Mouse (Mus musculus) limb, embryonic 11.5 days (tissue): ENCODE measurements around the gene Creg2. TPM values are rescaled to one million over a fixed set of nuclear protein-coding genes. Genes with fewer than 3 reads are reported as not detected.
"Not testable (repeated sequence)": the region's sequence is repeated elsewhere in the genome, so short reads cannot be mapped to it uniquely, and the experiment has no call there.

ENCODE experiments used
- ATAC-seq: fragments of 200-750 bp; cut with Nextera tagmentation; 2 replicates; pipeline ENCODE4 v1.8.0; 2017; ENCODE audit warnings: low read depth; ENCODE audit not compliant: insufficient number of reproducible peaks, low FRiP score, low TSS enrichment
- DNase-seq: peaks from one replicate; pipeline ENCODE4 v3.0.0-alpha.2; 2015; ENCODE audit warnings: low spot score
- H3K27ac ChIP-seq: fragments of 300-500 bp; sonication (generic); replicated peaks from 2 replicates; pipeline ENCODE4 v1.5.1; 2014; ENCODE audit warnings: low read depth, mild to moderate bottlenecking, low read length
- H3K27me3 ChIP-seq: fragments of 300-500 bp; sonication (generic); 2 replicates; pipeline ENCODE4 v1.6.1; 2014; ENCODE audit warnings: mild to moderate bottlenecking, low read length, mixed read lengths; ENCODE audit not compliant: control insufficient read depth, insufficient read depth
- H3K36me3 ChIP-seq: fragments of 300-500 bp; sonication (generic); 2 replicates; pipeline ENCODE4 v1.6.1; 2014; ENCODE audit warnings: mild to moderate bottlenecking, low read length, moderate library complexity, mixed read lengths; ENCODE audit not compliant: control insufficient read depth, insufficient read depth
- H3K4me1 ChIP-seq: fragments of 300-500 bp; sonication (generic); 2 replicates; pipeline ENCODE4 v1.6.1; 2014; ENCODE audit warnings: low read length, mixed read lengths; ENCODE audit not compliant: control insufficient read depth, insufficient read depth
- H3K4me2 ChIP-seq: fragments of 300-500 bp; sonication (generic); 2 replicates; pipeline ENCODE4 v1.6.1; 2014; ENCODE audit warnings: low read depth, mild to moderate bottlenecking, moderate library complexity; ENCODE audit not compliant: severe bottlenecking
- H3K4me3 ChIP-seq: fragments of 300-500 bp; sonication (generic); 2 replicates; pipeline ENCODE4 v1.5.1; 2014; ENCODE audit warnings: low read depth, low read length
- H3K9ac ChIP-seq: fragments of 300-500 bp; sonication (generic); 2 replicates; pipeline ENCODE4 v1.6.1; 2014; ENCODE audit warnings: mild to moderate bottlenecking, low read length
- H3K9me3 ChIP-seq: fragments of 300-500 bp; sonication (generic); 2 replicates; pipeline ENCODE4 v1.6.1; 2016; ENCODE audit warnings: low read length; ENCODE audit not compliant: control insufficient read depth
- WGBS: fragments of 180-500 bp; shearing (Covaris S2); extraction: QIAGEN DNeasy Blood & Tissue Kit; methylation state at CpG from one replicate; pipeline ENCODE4 v1.1.7; 2014; 5-methylcytosine and 5-hydroxymethylcytosine counted together
- polyA plus RNA-seq: library from polyadenylated mRNA; unstranded; fragments of >200 nt; fragmentation: Nextera tagmentation; extraction: Ambion mirVana; gene quantifications from 2 replicates; pipeline ENCODE4 v1.2.1, GENCODE M21; 2014

Creg2 gene
- polyA plus RNA-seq, 1 experiment from 2014 or later = not detected

- no peaks in the 10 kb centered on the region for H3K27me3 ChIP-seq
- ATAC-seq = no peak
Measured at GRCm38 (mm10) chr1:39664039-39664625, 12.9 kb upstream of the Creg2 start.

GRCm38 (mm10) chr1:39663050-39663449 is 11.8 kb upstream of the Creg2 start:
- Histone ChIP-seq H3K9ac (no peak overlapping the region), H3K4me2 (no peak overlapping the region), H3K4me3 (no peak overlapping the region), H3K27me3 (no peaks in the 10 kb centered on the region), H3K9me3 (no peaks in the 10 kb centered on the region), H3K36me3 (no peaks in the 10 kb centered on the region), H3K27ac (no peak overlapping the region), H3K4me1 (no peaks in the 10 kb centered on the region; the same call in 1 of the 2 replicates)
- no peak for DNase-seq
- WGBS = 88% methylated on average over 4 of the region's 4 CpGs
- no peak for ATAC-seq

More at GRCm38 (mm10) chr1:39664039-39664625, 12.9 kb upstream of the Creg2 start:
- Histone ChIP-seq H3K4me2 (no peak overlapping the region), H3K9ac (no peak overlapping the region), H3K36me3 (no peaks in the 10 kb centered on the region), H3K4me1 (no peaks in the 10 kb centered on the region; the same call in 1 of the 2 replicates), H3K27ac (no peak overlapping the region), H3K4me3 (no peak overlapping the region), H3K9me3 (no peaks in the 10 kb centered on the region)
- no peak for DNase-seq
- WGBS = 83% methylated on average over 7 of the region's 7 CpGs

- H3K27ac ChIP-seq = no peak overlapping the region
- no peak overlapping the region for H3K4me3 ChIP-seq
- H3K9ac ChIP-seq = no peak overlapping the region
- DNase-seq (no peak), ATAC-seq (no peak)
- WGBS = 75% methylated on average over 6 of the region's 6 CpGs
- H3K36me3 ChIP-seq = no peaks in the 10 kb centered on the region
- no peaks in the 10 kb centered on the region for H3K4me1 ChIP-seq
- H3K4me2 ChIP-seq = no peak overlapping the region
- no peaks in the 10 kb centered on the region for H3K9me3 ChIP-seq
- H3K27me3 ChIP-seq = peaks cover 2% of the 10 kb centered on the region
Measured at GRCm38 (mm10) chr1:39656976-39657529, 5.8 kb upstream of the Creg2 start.

GRCm38 (mm10) chr1:39654901-39655300 is 3.6 kb upstream of the Creg2 start:
- not testable (repeated sequence) for DNase-seq, H3K4me1 ChIP-seq, H3K9ac ChIP-seq, H3K9me3 ChIP-seq, H3K4me2 ChIP-seq, H3K27ac ChIP-seq, ATAC-seq, H3K4me3 ChIP-seq, H3K36me3 ChIP-seq
- peaks cover 19% of the 10 kb centered on the region for H3K27me3 ChIP-seq
- 90% methylated on average over 18 of the region's 18 CpGs for WGBS

- no peak for ATAC-seq
- DNase-seq = no peak
- H3K27me3 ChIP-seq = peaks cover 29% of the 10 kb centered on the region
- H3K4me3 ChIP-seq = no peak overlapping the region
- no peak overlapping the region for H3K9ac ChIP-seq
- WGBS = 84% methylated on average over 4 of the region's 4 CpGs
- H3K36me3 ChIP-seq = no peaks in the 10 kb centered on the region
- H3K27ac ChIP-seq = no peak overlapping the region
- H3K4me2 ChIP-seq = no peak overlapping the region
- H3K9me3 ChIP-seq = no peaks in the 10 kb centered on the region
- peaks cover 5% of the 10 kb centered on the region for H3K4me1 ChIP-seq
Measured at GRCm38 (mm10) chr1:39653028-39653427, 1.8 kb upstream of the Creg2 start.

GRCm38 (mm10) chr1:39650435-39651240 is 636 bp downstream of the Creg2 start:
- DNase-seq = peak; percentile 83
- Histone ChIP-seq H3K4me1 (peaks cover 5% of the 10 kb centered on the region), H3K9ac (peak overlapping the region; percentile 43), H3K4me3 (peak overlapping the region; percentile 41), H3K9me3 (no peaks in the 10 kb centered on the region), H3K27me3 (peaks cover 29% of the 10 kb centered on the region), H3K4me2 (peak overlapping the region; percentile 94), H3K36me3 (no peaks in the 10 kb centered on the region), H3K27ac (no peak overlapping the region)
- WGBS = 1% methylated on average over 73 of the region's 73 CpGs
- ATAC-seq = peak; percentile 68

- Histone ChIP-seq H3K27me3 (peaks cover 29% of the 10 kb centered on the region), H3K4me1 (peaks cover 5% of the 10 kb centered on the region), H3K9me3 (no peaks in the 10 kb centered on the region), H3K4me3 (peak overlapping the region; percentile 41), H3K9ac (peak overlapping the region; percentile 43; the same call in 1 of the 2 replicates), H3K36me3 (no peaks in the 10 kb centered on the region), H3K27ac (no peak overlapping the region), H3K4me2 (peak overlapping the region; percentile 94)
- WGBS = 21% methylated on average over 17 of the region's 17 CpGs
- DNase-seq (no peak), ATAC-seq (no peak)
Measured at GRCm38 (mm10) chr1:39649691-39650434, 1.4 kb downstream of the Creg2 start.

- Histone ChIP-seq H3K4me2 (no peak overlapping the region), H3K27me3 (peaks cover 29% of the 10 kb centered on the region), H3K9ac (no peak overlapping the region), H3K9me3 (no peaks in the 10 kb centered on the region), H3K36me3 (no peaks in the 10 kb centered on the region), H3K4me3 (no peak overlapping the region), H3K27ac (no peak overlapping the region), H3K4me1 (peaks cover 5% of the 10 kb centered on the region)
- DNase-seq = no peak
- 92% methylated on average over 7 of the region's 7 CpGs for WGBS
- no peak for ATAC-seq
Measured at GRCm38 (mm10) chr1:39648584-39648983, 2.7 kb downstream of the Creg2 start.
